Mouse (Mus musculus): ENCODE data around the gene Gm13275. TPM values are rescaled to one million over a fixed set of nuclear protein-coding genes. Genes with fewer than 3 reads are reported as not detected.
A peak's percentile ranks its signal among the peaks of the same experiment; 100 is the strongest.
"Not testable (repeated sequence)": the region's sequence is repeated elsewhere in the genome, so short reads cannot be mapped to it uniquely, and the experiment has no call there.

The Gm13275 gene
- total RNA-seq (2021), result not detected

GRCm38 (mm10) chr4:88793936-88794675 is at the start of gene Gm13275:
TSS of gene Gm13275 (plus strand) at chr4:88794487.
- DNase-seq, result peak; percentile 79

GRCm38 (mm10) chr4:88749926-88750325 is 44.4 kb upstream of the Gm13275 start:
- DNase-seq, result no peak

GRCm38 (mm10) chr4:88754818-88755340 is 39.4 kb upstream of the Gm13275 start, which contains the start of gene Gm13271:
TSS of gene Gm13271 (plus strand) at chr4:88754868.
- peak; percentile 75 for DNase-seq

DNA sequence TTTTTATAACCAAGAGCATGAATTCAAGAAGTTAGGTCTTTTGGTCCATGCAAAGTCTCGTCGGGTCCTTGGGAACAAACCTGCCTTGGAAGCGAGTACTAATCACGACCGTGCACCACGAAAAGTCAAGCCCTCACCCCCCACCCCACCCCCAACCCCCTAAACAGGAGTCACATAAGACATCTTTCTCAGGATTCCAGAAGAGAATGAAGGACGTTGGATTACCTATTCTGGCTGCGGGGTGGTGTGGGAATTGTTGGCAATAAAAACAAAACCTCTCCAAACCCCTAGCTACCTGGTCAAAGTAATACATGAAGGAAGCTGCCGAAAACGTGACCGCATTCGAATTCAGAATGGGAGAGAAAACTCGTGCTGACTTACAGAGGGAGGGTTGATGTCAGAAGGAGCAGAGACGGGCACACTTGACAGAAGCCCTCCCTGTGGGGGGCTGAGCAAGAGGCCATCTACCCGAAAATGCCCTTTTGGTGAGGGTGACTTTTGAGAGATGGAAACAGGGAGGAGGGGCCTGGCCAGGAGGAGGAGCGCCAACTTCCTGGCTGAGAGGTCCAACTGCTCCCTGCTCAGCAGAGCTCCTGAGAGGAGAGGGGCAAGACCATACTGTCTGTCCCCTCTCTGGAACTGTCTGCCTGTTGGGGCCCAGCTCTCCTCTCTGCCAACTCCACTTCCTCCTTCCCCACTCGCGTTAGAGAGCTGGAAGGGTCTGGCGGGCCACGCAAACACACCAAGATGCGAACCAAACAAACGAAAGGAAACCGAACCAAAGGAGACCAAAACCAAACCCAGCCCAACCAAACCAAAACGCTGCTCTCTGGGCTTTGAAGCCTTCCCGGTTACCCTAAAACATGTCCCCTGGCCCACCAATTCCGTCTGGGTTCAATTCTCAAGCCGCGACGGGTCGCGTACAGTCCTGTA is 37.4 kb upstream of the Gm13275 start:
- peak; percentile 21 for DNase-seq

DNA sequence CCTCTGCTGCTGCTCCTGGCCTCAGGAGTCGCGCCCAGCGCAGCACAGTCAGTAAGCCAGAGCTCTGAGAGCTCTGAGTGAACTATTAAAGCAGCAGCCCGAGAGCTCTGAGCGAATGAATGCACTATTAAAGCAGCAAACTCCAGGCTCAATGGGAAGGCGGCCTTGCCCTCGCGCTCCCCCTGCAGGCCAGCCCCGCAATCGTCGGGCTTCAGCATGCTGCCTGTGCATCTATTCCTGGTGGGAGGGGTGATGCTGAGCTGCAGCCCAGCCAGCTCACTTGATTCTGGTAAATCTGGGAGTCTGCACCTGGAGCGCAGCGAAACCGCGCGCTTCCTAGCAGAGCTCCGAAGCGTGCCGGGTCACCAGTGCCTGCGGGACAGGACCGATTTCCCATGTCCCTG is 36.7 kb upstream of the Gm13275 start:
- DNase-seq, result peak; percentile 91

- not testable (repeated sequence) for DNase-seq
Observed at GRCm38 (mm10) chr4:88758751-88759150, 35.5 kb upstream of the Gm13275 start.

DNA sequence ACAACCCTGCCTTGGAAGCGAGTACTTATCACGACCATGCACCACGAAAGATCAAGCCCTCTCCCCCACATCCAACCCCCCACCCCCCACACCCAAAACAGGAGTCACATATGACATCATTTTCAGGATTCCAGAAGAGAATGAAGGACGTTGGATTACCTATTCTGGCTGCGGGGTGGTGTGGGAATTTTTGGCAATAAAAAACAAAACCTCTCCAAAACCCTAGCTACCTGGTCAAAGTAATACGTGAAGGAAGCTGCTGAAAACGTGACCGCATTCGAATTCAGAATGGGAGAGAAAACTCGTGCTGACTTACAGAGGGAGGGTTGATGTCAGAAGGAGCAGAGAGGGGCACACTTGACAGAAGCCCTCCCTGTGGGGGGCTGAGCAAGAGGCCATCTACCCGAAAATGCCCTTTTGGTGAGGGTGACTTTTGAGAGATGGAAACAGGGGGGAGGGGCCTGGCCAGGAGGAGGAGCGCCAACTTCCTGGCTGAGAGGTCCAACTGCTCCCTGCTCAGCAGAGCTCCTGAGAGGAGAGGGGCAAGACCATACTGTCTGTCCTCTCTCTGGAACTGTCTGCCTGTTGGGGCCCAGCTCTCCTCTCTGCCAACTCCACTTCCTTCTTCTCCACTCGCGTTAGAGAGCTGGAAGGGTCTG is 34.5 kb upstream of the Gm13275 start, which contains the start of gene Gm13283:
Gene Gm13283 (plus strand): TSS at position 510 of the 659 bp plus-strand sequence.
- peak; percentile 45 for DNase-seq

DNA sequence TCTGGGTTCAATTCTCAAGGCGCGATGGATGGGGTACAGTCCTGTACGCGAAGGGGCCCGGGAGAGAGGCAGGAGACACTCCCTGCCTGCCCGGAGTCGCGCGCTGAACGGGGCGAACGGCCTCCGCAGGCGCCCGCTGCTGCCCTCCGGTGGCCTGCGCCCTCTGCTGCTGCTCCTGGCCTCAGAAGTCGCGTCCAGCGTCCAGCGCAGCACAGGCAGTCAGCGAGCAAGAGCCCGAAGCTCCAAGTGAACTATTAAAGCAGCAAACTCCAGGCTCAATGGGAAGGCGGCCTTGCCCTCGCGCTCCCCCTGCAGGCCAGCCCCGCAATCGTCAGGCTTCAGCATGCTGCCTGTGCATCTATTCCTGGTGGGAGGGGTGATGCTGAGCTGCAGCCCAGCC is 33.9 kb upstream of the Gm13275 start:
- peak; percentile 80 for DNase-seq

DNA sequence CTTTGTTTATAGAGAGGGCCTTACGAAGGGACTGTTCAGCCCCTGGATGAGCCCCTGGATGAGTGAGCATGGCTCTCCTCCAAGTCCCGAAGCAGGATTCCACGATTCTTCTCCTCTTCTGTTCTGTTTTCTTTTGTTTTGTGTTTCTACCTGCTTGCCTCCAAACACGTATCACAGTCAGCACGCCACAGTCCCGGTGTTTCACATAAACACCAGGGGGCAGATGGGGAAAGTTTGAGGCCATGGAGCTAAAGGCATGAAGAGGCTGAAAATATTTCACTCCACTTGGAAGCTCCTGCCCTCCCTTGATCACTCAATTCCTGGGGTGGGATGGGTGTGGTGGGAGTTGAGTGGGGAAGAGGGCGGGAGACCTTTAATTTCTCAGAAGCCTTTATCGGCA is 32.5 kb upstream of the Gm13275 start:
- DNase-seq, result peak; percentile 79

DNA sequence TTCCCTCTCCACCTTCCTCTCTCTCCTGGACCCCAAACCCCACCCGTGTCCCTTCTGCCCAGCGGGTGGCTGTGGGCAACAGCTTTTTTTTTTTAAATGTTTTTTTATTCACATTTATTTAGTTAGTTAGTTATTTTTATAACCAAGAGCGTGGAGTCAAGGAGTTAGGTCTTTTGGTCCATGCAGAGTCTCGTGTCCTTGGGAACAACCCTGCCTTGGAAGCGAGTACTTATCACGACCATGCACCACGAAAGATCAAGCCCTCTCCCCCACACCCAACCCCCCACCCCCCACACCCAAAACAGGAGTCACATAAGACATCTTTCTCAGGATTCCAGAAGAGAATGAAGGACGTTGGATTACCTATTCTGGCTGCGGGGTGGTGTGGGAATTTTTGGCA is 31.9 kb upstream of the Gm13275 start:
- peak; percentile 21 for DNase-seq

- peak; percentile 64 for DNase-seq
Observed at GRCm38 (mm10) chr4:88763384-88764018, 30.8 kb upstream of the Gm13275 start.

GRCm38 (mm10) chr4:88773534-88773933 is 20.8 kb upstream of the Gm13275 start, which contains the start of gene Gm13290:
TSS of gene Gm13290 (plus strand) at chr4:88773834.
- not testable (repeated sequence) for DNase-seq

DNA sequence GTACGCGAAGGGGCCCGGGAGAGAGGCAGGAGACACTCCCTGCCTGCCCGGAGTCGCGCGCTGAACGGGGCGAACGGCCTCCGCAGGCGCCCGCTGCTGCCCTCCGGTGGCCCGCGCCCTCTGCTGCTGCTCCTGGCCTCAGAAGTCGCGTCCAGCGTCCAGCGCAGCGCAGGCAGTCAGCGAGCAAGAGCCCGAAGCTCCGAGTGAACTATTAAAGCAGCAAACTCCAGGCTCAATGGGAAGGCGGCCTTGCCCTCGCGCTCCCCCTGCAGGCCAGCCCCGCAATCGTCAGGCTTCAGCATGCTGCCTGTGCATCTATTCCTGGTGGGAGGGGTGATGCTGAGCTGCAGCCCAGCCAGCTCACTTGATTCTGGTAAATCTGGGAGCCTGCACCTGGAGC is 17.7 kb upstream of the Gm13275 start, which contains the start of gene Gm13289:
Gene Gm13289 (plus strand): TSS at position 301 of the 400 bp plus-strand sequence.
- not testable (repeated sequence) for DNase-seq

GRCm38 (mm10) chr4:88779550-88779949 is 14.7 kb upstream of the Gm13275 start, which contains the start of gene Gm13272:
TSS of gene Gm13272 (plus strand) at chr4:88779850.
- not testable (repeated sequence) for DNase-seq

DNA sequence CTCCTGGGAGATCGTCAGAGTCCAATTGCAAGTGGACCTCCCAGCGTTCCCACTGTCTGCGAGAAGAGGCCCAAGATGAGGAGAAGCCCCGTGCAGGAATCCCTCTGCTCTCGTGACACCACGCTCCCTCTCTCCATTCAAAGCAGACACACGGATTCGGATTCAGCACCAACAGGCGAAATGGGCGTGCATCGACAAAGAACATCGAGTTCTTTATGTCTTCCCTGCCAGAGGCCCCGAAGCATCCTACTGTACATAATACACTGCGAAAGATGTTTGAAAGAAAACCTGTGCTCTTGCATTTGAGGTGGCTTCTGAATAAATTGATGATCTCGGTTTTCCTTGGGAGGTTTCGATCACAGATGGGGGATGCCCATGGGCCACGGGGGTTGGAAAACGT is 14.0 kb upstream of the Gm13275 start:
- DNase-seq, result not testable (repeated sequence)

GRCm38 (mm10) chr4:88781831-88782230 is 12.5 kb upstream of the Gm13275 start, which contains the start of gene Ifnz:
TSS of gene Ifnz (plus strand) at chr4:88782131.
- not testable (repeated sequence) for DNase-seq

GRCm38 (mm10) chr4:88782335-88782734 is 12.0 kb upstream of the Gm13275 start:
- peak; percentile 33 for DNase-seq

GRCm38 (mm10) chr4:88785409-88785808 is 8.9 kb upstream of the Gm13275 start, which contains the start of gene Gm13276:
TSS of gene Gm13276 (plus strand) at chr4:88785709.
- DNase-seq, result not testable (repeated sequence)

GRCm38 (mm10) chr4:88788402-88788801 is 5.9 kb upstream of the Gm13275 start, which contains the start of gene Gm13277:
TSS of gene Gm13277 (plus strand) at chr4:88788632.
- DNase-seq, result peak; percentile 79

- not testable (repeated sequence) for DNase-seq
Observed at GRCm38 (mm10) chr4:88791250-88791649, 3.0 kb upstream of the Gm13275 start, which contains the start of gene Gm13278. TSS of gene Gm13278 (plus strand) at chr4:88791550.

DNA sequence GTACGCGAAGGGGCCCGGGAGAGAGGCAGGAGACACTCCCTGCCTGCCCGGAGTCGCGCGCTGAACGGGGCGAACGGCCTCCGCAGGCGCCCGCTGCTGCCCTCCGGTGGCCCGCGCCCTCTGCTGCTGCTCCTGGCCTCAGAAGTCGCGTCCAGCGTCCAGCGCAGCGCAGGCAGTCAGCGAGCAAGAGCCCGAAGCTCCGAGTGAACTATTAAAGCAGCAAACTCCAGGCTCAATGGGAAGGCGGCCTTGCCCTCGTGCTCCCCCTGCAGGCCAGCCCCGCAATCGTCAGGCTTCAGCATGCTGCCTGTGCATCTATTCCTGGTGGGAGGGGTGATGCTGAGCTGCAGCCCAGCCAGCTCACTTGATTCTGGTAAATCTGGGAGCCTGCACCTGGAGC is 2.8 kb downstream of the Gm13275 start, which contains the start of gene Gm13279:
Gene Gm13279 (plus strand): TSS at position 301 of the 400 bp plus-strand sequence.
- not testable (repeated sequence) for DNase-seq

All from heart, postnatal 4 days (tissue).